Mouse (Mus musculus): Measurements from ENCODE around the gene Prr36. TPM values are rescaled to one million over a fixed set of nuclear protein-coding genes. Genes with fewer than 3 reads are reported as not detected.
A peak's percentile ranks its signal among the peaks of the same experiment; 100 is the strongest.

Prr36 gene
- polyA plus RNA-seq, 1 experiment, result not detected

DNA sequence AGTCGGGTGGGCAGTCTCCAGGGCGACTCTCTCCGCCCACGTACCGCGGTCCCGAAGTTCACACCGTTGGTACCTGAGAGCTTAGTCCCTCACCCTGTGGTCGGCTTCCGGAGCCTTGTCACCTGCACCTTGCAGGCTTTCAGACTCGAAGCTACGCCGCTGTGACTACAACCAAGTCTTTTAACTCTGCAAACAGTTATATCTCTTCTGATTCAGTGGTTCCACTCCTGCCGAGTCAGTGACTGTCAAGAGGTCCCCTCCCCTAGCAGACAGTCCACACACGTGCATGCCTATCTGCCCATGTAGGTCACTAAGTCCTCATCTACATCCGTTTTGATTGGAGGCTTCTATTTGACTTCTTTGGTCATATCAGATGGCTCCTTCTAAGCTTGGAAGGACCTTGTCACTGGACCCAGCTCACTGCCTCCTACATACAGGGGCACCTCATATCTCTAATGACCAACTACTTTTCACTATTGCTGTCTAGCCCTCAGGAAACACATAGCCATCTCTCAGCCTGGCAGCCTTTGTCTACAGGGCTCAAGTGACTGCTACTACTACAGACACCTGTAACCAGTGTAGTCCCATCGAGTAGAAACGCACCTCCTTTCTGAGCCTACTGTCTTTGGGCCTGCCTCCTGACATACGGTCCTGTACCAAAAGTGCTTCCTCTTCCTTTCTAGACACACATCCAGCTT lies 22.1 kb upstream of the Prr36 start:
- H3K4me3 ChIP-seq (ENCODE audit: insufficient read depth, low read length), result peak overlapping the region; percentile 65
- peaks cover 18% of the 10 kb centered on the region for H3K4me1 ChIP-seq (ENCODE audit: control insufficient read depth, insufficient read depth, low read length)
- no peak for TF ChIP-seq CTCF (IDR thresholded peaks at IDR 0.05; ENCODE audit: low read depth, low read length)
- no peak for TF ChIP-seq POLR2A (IDR thresholded peaks at IDR 0.05; ENCODE audit: borderline replicate concordance, low read depth, low read length)
- peak overlapping the region; percentile 22 for H3K27ac ChIP-seq (ENCODE audit: insufficient read depth, low read depth, low read length)

DNA sequence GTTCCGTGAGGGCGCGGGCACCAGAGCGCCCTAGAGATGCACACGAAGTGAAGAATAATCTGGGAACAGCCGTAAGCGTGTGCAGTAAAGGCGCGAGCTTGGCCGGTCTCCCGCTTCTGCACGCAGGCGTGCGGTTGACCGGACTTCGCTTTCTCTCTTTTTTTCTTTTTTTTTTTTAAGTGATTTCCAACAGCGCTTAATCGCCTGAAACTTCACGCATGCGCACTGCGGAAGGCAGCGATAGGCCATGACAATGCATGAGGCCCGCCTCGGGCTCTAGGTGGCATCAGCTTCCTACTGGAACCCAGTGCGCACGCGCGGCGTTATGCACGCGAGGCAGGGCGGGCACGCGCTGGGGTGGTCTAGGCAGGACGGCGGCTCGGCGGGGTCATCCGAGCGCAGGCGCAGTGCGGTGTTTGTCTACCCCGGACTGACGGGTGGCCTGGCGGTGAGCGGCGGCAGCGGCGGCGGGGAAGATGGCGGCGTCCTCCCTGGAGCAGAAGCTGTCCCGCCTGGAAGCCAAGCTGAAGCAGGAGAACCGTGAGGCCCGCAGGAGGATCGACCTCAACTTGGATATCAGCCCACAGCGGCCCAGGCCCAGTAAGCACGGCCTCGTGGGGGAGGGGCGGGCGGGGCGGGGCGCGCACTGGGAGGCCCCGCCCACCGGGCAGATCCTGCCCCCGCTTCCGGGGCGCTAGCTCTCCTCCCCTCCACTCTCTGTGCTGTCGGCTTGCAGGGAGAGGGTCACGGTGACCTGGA lies 21.4 kb upstream of the Prr36 start, which contains the start of the genes Map2k7 and Gm49320:
Map2k7 (plus strand) TSS at position 307 of the 759 bp plus-strand sequence.
Gm49320 (plus strand) TSS at position 432 of the 759 bp plus-strand sequence.
- Histone ChIP-seq H3K4me1 (ENCODE audit: control insufficient read depth, insufficient read depth, low read length) (peaks cover 18% of the 10 kb centered on the region), H3K4me3 (ENCODE audit: insufficient read depth, low read length) (peak within 1 kb of the TSS; percentile 65), H3K27ac (ENCODE audit: insufficient read depth, low read depth, low read length) (peak within 1 kb of the TSS; percentile 88)
- TF ChIP-seq POLR2A (IDR thresholded peaks at IDR 0.05; ENCODE audit: borderline replicate concordance, low read depth, low read length) (no peak), CTCF (IDR thresholded peaks at IDR 0.05; ENCODE audit: low read depth, low read length) (no peak)

DNA sequence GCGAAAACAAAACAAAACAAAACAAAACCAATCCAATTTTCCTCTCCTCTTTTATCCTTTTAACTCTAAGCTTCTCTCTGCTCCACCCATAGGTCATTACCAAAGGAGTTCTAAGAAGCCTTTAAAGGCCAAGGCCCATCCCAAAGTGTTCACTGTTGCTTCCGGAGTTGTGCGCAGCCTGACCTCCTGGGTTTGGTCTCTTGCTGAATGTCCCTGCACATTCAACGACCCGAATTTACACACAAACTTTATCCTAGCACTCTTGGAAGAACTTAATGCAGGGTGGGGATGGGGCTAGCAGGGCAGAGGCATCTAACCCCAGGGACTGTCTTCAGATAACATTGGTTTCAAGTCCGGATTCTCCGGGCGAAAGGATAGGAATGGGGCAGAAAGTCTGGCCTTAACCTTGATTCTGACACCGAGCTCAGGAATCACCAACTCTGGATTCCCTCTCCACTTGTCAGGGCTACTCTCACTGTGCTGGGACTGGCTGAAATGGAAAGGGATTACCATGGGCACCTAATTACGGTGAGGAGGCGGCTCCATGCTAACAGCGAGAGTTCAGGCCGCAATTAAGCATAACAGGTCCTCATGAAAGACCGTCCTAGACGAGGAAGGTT lies 20.7 kb upstream of the Prr36 start:
- peak overlapping the region; percentile 82 for H3K27ac ChIP-seq (ENCODE audit: insufficient read depth, low read depth, low read length)
- peak overlapping the region; percentile 65 for H3K4me3 ChIP-seq (ENCODE audit: insufficient read depth, low read length)
- TF ChIP-seq POLR2A (IDR thresholded peaks at IDR 0.05; ENCODE audit: borderline replicate concordance, low read depth, low read length) (no peak), CTCF (IDR thresholded peaks at IDR 0.05; ENCODE audit: low read depth, low read length) (no peak)
- peaks cover 18% of the 10 kb centered on the region for H3K4me1 ChIP-seq (ENCODE audit: control insufficient read depth, insufficient read depth, low read length)

GRCm38 (mm10) chr8:4230612-4231351 lies 13.5 kb upstream of the Prr36 start:
- no peak overlapping the region for H3K27ac ChIP-seq (ENCODE audit: insufficient read depth, low read depth, low read length)

DNA sequence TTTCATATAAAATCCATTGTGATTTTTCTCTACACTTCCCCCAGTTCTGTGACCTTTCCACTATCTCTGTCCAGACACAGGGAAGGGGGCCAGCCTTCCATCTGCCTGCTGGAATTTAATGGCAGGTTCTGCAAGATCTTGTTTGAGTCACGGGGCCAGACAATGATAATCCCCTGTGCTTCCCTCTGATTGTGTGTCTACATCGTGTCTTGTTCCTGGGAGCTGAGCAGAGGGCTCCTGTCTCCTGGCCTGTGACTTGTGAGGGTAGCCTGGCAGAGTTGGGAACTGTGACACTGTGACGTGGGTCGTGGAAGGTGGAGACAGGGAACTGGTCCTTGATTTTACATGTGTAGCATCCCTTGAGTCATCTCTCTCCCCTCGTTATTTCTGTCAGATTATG lies 12.5 kb upstream of the Prr36 start:
- H3K4me1 ChIP-seq (ENCODE audit: control insufficient read depth, insufficient read depth, low read length), result no peaks in the 10 kb centered on the region
- H3K4me3 ChIP-seq (ENCODE audit: insufficient read depth, low read length), result no peak overlapping the region
- no peak for TF ChIP-seq POLR2A (IDR thresholded peaks at IDR 0.05; ENCODE audit: borderline replicate concordance, low read depth, low read length)
- no peak for TF ChIP-seq CTCF (IDR thresholded peaks at IDR 0.05; ENCODE audit: low read depth, low read length)
- no peak overlapping the region for H3K27ac ChIP-seq (ENCODE audit: insufficient read depth, low read depth, low read length)

More at GRCm38 (mm10) chr8:4230612-4231351, 13.5 kb upstream of the Prr36 start:
- Histone ChIP-seq H3K4me1 (ENCODE audit: control insufficient read depth, insufficient read depth, low read length) (no peaks in the 10 kb centered on the region), H3K4me3 (ENCODE audit: insufficient read depth, low read length) (no peak overlapping the region)
- no peak for TF ChIP-seq CTCF (IDR thresholded peaks at IDR 0.05; ENCODE audit: low read depth, low read length)

- H3K4me1 ChIP-seq (ENCODE audit: control insufficient read depth, insufficient read depth, low read length), result no peaks in the 10 kb centered on the region
- no peak overlapping the region for H3K27ac ChIP-seq (ENCODE audit: insufficient read depth, low read depth, low read length)
- H3K4me3 ChIP-seq (ENCODE audit: insufficient read depth, low read length), result no peak overlapping the region
- TF ChIP-seq POLR2A (IDR thresholded peaks at IDR 0.05; ENCODE audit: borderline replicate concordance, low read depth, low read length) (no peak), CTCF (IDR thresholded peaks at IDR 0.05; ENCODE audit: low read depth, low read length) (no peak)
These were observed 10.7 kb upstream of the Prr36 start for GRCm38 (mm10) chr8:4227919-4228318.

GRCm38 (mm10) chr8:4226739-4227347 lies 9.6 kb upstream of the Prr36 start, which contains the start of gene Lrrc8e:
Gene Lrrc8e (plus strand): TSS chr8:4226827.
- TF ChIP-seq POLR2A (IDR thresholded peaks at IDR 0.05; ENCODE audit: borderline replicate concordance, low read depth, low read length) (no peak), CTCF (IDR thresholded peaks at IDR 0.05; ENCODE audit: low read depth, low read length) (no peak)
- Histone ChIP-seq H3K4me3 (ENCODE audit: insufficient read depth, low read length) (no peak within 1 kb of the TSS), H3K27ac (ENCODE audit: insufficient read depth, low read depth, low read length) (no peak within 1 kb of the TSS), H3K4me1 (ENCODE audit: control insufficient read depth, insufficient read depth, low read length) (no peaks in the 10 kb centered on the region)

- Histone ChIP-seq H3K4me3 (ENCODE audit: insufficient read depth, low read length) (no peak overlapping the region), H3K27ac (ENCODE audit: insufficient read depth, low read depth, low read length) (no peak overlapping the region), H3K4me1 (ENCODE audit: control insufficient read depth, insufficient read depth, low read length) (no peaks in the 10 kb centered on the region)
- no peak for TF ChIP-seq POLR2A (IDR thresholded peaks at IDR 0.05; ENCODE audit: borderline replicate concordance, low read depth, low read length)
- no peak for TF ChIP-seq CTCF (IDR thresholded peaks at IDR 0.05; ENCODE audit: low read depth, low read length)
These were observed 9.1 kb upstream of the Prr36 start for GRCm38 (mm10) chr8:4226323-4226722.

DNA sequence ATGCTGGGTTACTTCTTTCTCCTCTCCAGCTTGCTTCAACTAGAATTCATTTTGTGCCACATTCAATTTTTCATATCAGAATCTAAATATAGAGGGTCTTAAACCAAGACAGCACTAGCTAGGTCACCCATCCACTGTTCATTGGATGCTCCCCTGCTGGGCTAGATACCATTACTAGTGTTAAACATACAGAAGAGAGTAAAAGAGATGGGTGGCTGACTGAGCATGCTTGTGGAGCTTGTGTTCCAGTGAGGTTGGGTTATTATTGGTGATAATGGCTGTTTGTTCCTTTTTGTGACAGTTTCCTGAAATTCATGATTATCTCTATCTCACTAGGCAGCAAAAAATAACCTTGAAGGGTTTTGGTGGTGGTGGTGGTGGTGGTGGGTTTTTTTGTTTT lies 4.8 kb upstream of the Prr36 start:
- no peak overlapping the region for H3K27ac ChIP-seq (ENCODE audit: insufficient read depth, low read depth, low read length)
- no peak for TF ChIP-seq CTCF (IDR thresholded peaks at IDR 0.05; ENCODE audit: low read depth, low read length)
- TF ChIP-seq POLR2A (IDR thresholded peaks at IDR 0.05; ENCODE audit: borderline replicate concordance, low read depth, low read length), result no peak
- H3K4me3 ChIP-seq (ENCODE audit: insufficient read depth, low read length), result no peak overlapping the region
- H3K4me1 ChIP-seq (ENCODE audit: control insufficient read depth, insufficient read depth, low read length), result no peaks in the 10 kb centered on the region

All from bone marrow macrophage, adult 2 months (primary cell).